Mouse (Mus musculus): ENCODE measurements around the gene Srpr. TPM values are rescaled to one million over a fixed set of nuclear protein-coding genes. Genes with fewer than 3 reads are reported as not detected.

The Srpr gene
- polyA plus RNA-seq, 1 experiment: 11.2 TPM

- Histone ChIP-seq H3K36me3 (replicated peaks; ENCODE audit: low read length) (peaks cover 61% of the 10 kb centered on the region), H3K4me1 (peaks cover 55% of the 10 kb centered on the region)
Observed at GRCm38 (mm10) chr9:35204421-35204820, 4.4 kb downstream of the Srpr start.

DNA sequence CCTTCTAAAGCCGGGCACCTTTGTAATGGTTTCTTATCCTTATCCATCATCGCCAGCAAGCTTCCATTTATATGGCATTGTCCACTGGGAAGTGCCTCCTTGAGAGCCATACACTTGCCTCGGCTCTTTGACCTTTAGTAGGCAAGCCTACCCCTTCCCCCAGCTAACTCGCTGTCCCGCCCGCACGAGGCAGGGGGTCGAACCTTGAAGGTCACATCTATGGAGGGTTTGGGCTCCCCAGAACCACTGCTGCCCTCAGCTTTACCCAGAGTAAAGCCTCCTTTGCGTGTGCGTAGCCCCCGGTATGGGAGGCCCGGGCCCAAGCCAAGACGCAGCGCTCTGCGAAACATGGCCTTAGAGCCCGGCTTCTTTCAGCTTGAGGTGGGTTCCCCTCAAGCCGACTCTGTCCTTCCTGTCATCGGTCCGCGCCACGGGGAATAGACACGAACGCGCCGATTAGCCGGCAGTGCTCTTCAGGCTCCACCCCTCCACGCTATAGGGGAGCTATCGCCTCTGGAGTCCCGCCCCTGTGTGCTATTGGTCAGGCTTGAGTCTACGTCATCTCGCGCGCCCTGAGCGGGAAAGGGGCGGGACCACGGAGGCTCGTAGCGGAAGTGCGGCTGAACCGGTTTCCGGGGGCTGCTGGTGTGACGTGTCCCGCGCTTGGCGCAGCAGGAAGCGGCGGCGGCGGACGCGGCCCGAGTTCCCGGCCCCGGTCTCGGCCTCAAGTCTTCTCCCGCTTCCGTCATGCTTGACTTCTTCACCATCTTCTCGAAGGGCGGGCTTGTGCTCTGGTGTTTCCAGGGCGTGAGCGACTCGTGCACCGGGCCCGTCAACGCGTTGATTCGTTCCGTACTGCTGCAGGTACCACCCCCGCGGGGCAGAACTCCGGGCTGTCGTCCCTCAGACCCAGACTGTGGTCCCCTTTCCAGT is 10.8 kb downstream of the Srpr start, which contains the start of gene Foxred1:
Gene Foxred1, minus strand, starts transcription at position 514 of the 933 bp plus-strand sequence.
- H3K27me3 ChIP-seq (replicated peaks): no peaks in the 10 kb centered on the region
- H3K36me3 ChIP-seq (replicated peaks; ENCODE audit: low read length): peaks cover 74% of the 10 kb centered on the region
- no peak for TF ChIP-seq GATA1 (IDR thresholded peaks at IDR 0.05; ENCODE audit: borderline replicate concordance, low read length)
- TF ChIP-seq FLI1 (IDR thresholded peaks at IDR 0.05; ENCODE audit: low read length): peak; percentile 89
- peak within 1 kb of the TSS; percentile 99 for H3K4me3 ChIP-seq (replicated peaks)
- peaks cover 26% of the 10 kb centered on the region for H3K4me1 ChIP-seq
- H3K9me3 ChIP-seq: no peaks in the 10 kb centered on the region

More at GRCm38 (mm10) chr9:35204421-35204820, 4.4 kb downstream of the Srpr start:
- Histone ChIP-seq H3K4me3 (replicated peaks) (no peak overlapping the region), H3K9me3 (no peaks in the 10 kb centered on the region), H3K27me3 (replicated peaks) (no peaks in the 10 kb centered on the region)
- TF ChIP-seq FLI1 (IDR thresholded peaks at IDR 0.05; ENCODE audit: low read length) (no peak), GATA1 (IDR thresholded peaks at IDR 0.05; ENCODE audit: borderline replicate concordance, low read length) (no peak)

DNA sequence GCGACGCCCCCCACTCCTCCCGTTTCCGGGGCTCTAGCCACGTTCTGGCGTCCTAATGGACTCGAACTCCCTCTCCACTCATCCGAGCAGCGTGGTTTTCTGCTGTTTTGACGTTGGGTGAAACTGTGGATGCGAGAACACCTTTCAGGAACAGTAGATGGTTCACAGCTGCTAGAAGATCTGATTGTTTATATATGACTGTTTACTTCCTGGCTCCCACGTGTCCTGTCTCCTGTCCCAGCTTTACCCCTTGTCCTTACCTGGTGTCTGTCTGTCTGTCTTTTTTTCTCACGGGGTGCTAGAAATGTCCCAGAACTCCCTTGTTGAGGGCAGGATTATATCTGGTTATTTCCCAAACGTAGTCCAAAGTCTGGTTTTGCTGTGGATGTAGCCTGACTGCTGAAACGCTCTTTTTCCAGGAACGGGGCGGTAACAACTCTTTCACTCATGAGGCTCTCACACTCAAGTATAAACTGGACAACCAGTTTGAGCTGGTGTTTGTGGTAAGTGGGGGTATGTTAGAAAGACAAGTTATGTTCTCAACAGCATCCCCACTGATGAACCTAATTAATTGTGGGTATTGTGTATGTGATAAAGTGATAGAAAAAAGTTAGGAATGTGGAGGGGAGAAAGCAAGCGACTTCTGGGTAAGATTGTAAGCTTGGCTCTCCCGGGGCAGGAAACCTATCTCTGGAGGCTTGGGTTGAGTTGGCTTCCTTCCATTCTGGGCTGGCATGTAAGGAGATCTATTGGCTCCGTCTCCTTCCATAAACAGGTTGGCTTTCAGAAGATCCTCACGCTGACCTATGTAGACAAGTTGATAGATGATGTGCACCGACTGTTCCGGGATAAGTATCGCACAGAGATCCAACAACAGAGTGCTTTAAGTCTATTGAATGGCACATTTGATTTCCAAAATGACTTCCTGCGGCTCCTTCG is 11.9 kb downstream of the Srpr start:
- Histone ChIP-seq H3K36me3 (replicated peaks; ENCODE audit: low read length) (peaks cover 71% of the 10 kb centered on the region), H3K4me1 (peaks cover 26% of the 10 kb centered on the region), H3K27me3 (replicated peaks) (no peaks in the 10 kb centered on the region), H3K9me3 (no peaks in the 10 kb centered on the region), H3K4me3 (replicated peaks) (peak overlapping the region; percentile 99)
- TF ChIP-seq FLI1 (IDR thresholded peaks at IDR 0.05; ENCODE audit: low read length): no peak
- TF ChIP-seq GATA1 (IDR thresholded peaks at IDR 0.05; ENCODE audit: borderline replicate concordance, low read length): no peak

DNA sequence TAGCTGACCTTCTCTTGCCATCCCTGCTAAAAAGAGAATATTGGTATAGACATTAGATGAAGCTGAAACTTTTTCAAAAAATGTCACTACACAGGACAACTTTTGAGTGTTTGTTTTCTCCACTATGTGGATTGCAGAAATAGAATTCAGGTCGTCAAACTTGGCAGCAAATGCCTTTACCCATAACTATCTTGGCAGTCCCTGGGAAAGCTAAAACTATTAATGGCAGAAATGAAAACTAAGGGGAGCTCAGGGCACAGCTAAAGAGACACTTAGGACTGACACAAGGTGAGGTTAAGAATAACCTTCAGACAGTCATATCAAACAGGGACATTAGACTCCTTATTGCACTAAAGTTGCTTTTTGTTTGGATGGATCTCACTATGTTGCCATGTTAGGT is 18.0 kb downstream of the Srpr start:
- H3K4me3 ChIP-seq (replicated peaks): no peak overlapping the region
- TF ChIP-seq GATA1 (IDR thresholded peaks at IDR 0.05; ENCODE audit: borderline replicate concordance, low read length) (no peak), FLI1 (IDR thresholded peaks at IDR 0.05; ENCODE audit: low read length) (no peak)
- H3K36me3 ChIP-seq (replicated peaks; ENCODE audit: low read length): peaks cover 87% of the 10 kb centered on the region
- no peaks in the 10 kb centered on the region for H3K4me1 ChIP-seq
- H3K9me3 ChIP-seq: no peaks in the 10 kb centered on the region
- no peaks in the 10 kb centered on the region for H3K27me3 ChIP-seq (replicated peaks)

DNA sequence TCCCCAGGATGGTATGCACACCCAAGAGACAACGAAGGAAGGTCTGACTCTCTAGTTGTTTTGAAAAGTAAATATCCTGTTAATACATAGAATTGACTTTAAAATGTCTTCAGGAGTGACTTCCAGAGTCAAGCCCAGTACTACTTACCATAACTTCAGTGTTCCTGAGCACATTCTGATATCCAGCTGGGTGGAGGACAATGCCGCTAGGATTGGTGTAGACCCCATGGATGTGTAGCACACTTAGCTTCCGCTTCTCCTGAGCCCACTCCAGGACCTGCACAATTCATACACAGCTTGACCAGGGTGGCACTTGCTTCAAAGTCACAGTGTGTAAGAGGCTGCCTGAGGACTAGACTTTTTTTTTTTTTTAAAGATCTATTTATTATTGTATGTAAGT is 23.5 kb downstream of the Srpr start:
- peaks cover 63% of the 10 kb centered on the region for H3K36me3 ChIP-seq (replicated peaks; ENCODE audit: low read length)
- H3K27me3 ChIP-seq (replicated peaks): no peaks in the 10 kb centered on the region
- no peak overlapping the region for H3K4me3 ChIP-seq (replicated peaks)
- no peak for TF ChIP-seq FLI1 (IDR thresholded peaks at IDR 0.05; ENCODE audit: low read length)
- TF ChIP-seq GATA1 (IDR thresholded peaks at IDR 0.05; ENCODE audit: borderline replicate concordance, low read length): no peak
- H3K9me3 ChIP-seq: no peaks in the 10 kb centered on the region
- peaks cover 6% of the 10 kb centered on the region; the same call in 1 of the 2 replicates for H3K4me1 ChIP-seq

GRCm38 (mm10) chr9:35228671-35229070 is 28.7 kb downstream of the Srpr start:
- no peak for TF ChIP-seq GATA1 (IDR thresholded peaks at IDR 0.05; ENCODE audit: borderline replicate concordance, low read length)
- TF ChIP-seq FLI1 (IDR thresholded peaks at IDR 0.05; ENCODE audit: low read length): no peak
- peaks cover 48% of the 10 kb centered on the region for H3K36me3 ChIP-seq (replicated peaks; ENCODE audit: low read length)
- H3K4me3 ChIP-seq (replicated peaks): no peak overlapping the region
- peaks cover 6% of the 10 kb centered on the region; the same call in 1 of the 2 replicates for H3K4me1 ChIP-seq
- no peaks in the 10 kb centered on the region for H3K27me3 ChIP-seq (replicated peaks)
- H3K9me3 ChIP-seq: no peaks in the 10 kb centered on the region

DNA sequence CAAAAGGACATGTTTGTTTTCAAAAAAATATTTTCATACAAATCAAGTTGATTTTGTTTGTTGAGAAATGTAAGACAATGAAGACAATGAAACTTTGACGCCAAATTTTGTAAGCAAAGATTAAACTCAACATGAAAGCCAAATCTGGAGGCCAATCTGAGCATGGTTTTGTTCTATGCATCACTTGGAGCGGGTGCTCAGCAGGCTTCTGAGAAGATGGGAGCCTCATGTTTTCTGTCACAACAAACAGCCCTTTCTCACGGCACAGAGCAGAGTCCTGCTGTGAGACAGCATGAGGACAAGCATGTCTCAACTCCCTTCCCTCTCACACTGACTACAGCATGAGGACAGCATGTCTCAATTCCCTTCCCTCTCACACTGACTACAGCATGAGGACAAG is 36.0 kb downstream of the Srpr start:
- no peaks in the 10 kb centered on the region for H3K9me3 ChIP-seq
- H3K27me3 ChIP-seq (replicated peaks): no peaks in the 10 kb centered on the region
- no peak for TF ChIP-seq FLI1 (IDR thresholded peaks at IDR 0.05; ENCODE audit: low read length)
- no peak for TF ChIP-seq GATA1 (IDR thresholded peaks at IDR 0.05; ENCODE audit: borderline replicate concordance, low read length)
- H3K4me3 ChIP-seq (replicated peaks): no peak overlapping the region
- H3K36me3 ChIP-seq (replicated peaks; ENCODE audit: low read length): peaks cover 46% of the 10 kb centered on the region
- peaks cover 10% of the 10 kb centered on the region for H3K4me1 ChIP-seq

DNA sequence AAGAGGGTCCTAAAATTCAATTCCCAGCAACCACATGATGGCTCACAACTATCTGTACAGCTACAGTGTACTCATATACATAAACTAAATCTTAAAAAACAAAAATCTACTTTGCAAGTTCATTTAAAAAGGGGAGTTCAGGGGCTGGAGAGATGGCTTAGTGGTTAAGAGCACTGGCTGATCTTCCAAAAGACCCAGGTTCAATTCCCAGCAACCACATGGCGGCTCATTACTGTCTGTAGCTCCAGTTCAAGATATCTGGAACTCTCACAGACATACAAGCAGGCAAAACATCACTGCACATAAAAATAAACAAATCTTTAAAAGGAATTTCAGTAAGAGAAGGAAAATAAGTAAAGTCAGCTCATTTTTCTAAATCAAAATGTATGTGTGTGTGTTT is 38.4 kb downstream of the Srpr start:
- peaks cover 26% of the 10 kb centered on the region for H3K36me3 ChIP-seq (replicated peaks; ENCODE audit: low read length)
- peaks cover 10% of the 10 kb centered on the region for H3K4me1 ChIP-seq
- no peak overlapping the region for H3K4me3 ChIP-seq (replicated peaks)
- H3K9me3 ChIP-seq: no peaks in the 10 kb centered on the region
- no peaks in the 10 kb centered on the region for H3K27me3 ChIP-seq (replicated peaks)
- TF ChIP-seq GATA1 (IDR thresholded peaks at IDR 0.05; ENCODE audit: borderline replicate concordance, low read length) (no peak), FLI1 (IDR thresholded peaks at IDR 0.05; ENCODE audit: low read length) (no peak)

DNA sequence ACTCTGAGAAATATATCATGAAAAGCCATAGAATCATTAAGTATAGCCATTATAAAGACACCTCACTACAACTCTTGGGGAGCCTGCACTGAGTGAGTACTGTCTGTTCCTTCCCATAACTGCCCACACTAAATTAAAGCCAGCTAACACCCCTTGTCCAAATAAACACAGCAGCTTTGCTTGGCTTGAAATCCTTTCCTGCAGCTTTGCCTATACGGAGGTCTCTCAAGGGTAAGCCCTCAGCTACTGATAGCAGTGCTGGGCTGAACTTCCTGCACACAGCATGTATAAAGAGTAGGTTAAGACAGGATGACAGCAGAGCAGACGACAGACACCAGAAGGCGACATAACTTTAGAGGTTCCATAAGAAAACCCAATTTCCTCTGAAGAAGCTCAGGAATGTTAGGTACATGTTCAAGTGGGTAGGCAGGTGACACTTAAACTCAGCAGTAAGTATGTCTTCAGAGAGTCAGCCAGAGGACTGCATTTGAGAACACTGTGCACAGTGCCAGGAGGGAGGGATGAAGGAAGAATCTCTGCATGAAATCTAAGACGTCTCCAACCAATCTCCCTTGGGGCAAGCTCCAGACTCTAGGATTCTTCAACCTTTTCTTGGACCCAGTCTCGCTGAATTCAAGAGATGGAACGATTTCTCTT is 39.1 kb downstream of the Srpr start:
- Histone ChIP-seq H3K27me3 (replicated peaks) (no peaks in the 10 kb centered on the region), H3K9me3 (no peaks in the 10 kb centered on the region), H3K4me1 (peaks cover 10% of the 10 kb centered on the region), H3K36me3 (replicated peaks; ENCODE audit: low read length) (peaks cover 19% of the 10 kb centered on the region), H3K4me3 (replicated peaks) (no peak overlapping the region)
- TF ChIP-seq GATA1 (IDR thresholded peaks at IDR 0.05; ENCODE audit: borderline replicate concordance, low read length): no peak
- no peak for TF ChIP-seq FLI1 (IDR thresholded peaks at IDR 0.05; ENCODE audit: low read length)

Measured in megakaryocyte, embryonic 14.5 days (primary cell).